Mouse (Mus musculus) small intestine, adult 2 months (tissue): ENCODE data around the gene Snx32.

Source experiments
- CTCF ChIP-seq: fragments of 200-500 bp; IDR thresholded peaks from 2 replicates; pipeline ENCODE4 v1.5.1; 2012; ENCODE audit warnings: low read depth, mild to moderate bottlenecking, control low read depth, inconsistent platforms, low read length, moderate library complexity, mixed read lengths; ENCODE audit not compliant: insufficient replicate concordance, insufficient read length; ENCODE audit errors: extremely low read depth
- POLR2A ChIP-seq: fragments of 200-500 bp; IDR thresholded peaks from 2 replicates; pipeline ENCODE4 v1.6.1; 2012; ENCODE audit warnings: low read depth, mild to moderate bottlenecking, control low read depth, inconsistent platforms, low read length, moderate library complexity

GRCm38 (mm10) chr19:5494314-5494713 lies 16.0 kb downstream of the Snx32 start:
- no peak for TF ChIP-seq POLR2A
- TF ChIP-seq CTCF = no peak
